Mouse (Mus musculus): ENCODE results near the gene Robo2.
"Not testable (repeated sequence)": the region's sequence is repeated elsewhere in the genome, so short reads cannot be mapped to it uniquely, and the experiment has no call there.

Gene Robo2

DNA sequence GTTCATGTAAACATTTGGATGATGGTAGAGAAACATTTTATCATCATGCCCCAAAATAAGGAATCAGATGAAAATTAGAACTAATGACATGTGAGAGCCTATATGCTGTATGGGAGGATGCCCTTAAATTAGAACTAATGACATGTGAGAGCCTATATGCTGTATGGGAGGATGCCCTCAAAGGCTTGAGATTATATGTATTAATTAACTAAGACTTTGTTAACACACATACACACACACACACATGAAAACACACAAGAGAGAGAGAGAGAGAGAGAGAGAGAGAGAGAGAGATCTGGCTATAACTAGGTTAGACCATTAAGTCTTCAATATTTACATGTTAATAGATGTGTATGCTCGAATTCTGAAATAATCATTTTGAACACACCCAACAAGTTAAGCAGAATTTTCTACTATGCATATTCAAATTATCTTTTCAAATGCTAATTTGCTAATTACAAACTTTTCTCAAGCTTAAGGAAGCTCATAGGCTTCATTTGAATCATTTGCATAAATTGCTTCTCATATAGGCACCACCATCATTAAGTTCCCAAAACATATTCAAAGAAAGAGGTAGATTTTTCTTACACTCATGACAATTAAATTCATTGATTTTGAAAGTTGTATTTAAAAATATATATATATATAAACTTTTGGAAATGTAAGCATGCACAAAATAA lies 211.5 kb downstream of the Robo2 start:
- DNase-seq: no peak

DNA sequence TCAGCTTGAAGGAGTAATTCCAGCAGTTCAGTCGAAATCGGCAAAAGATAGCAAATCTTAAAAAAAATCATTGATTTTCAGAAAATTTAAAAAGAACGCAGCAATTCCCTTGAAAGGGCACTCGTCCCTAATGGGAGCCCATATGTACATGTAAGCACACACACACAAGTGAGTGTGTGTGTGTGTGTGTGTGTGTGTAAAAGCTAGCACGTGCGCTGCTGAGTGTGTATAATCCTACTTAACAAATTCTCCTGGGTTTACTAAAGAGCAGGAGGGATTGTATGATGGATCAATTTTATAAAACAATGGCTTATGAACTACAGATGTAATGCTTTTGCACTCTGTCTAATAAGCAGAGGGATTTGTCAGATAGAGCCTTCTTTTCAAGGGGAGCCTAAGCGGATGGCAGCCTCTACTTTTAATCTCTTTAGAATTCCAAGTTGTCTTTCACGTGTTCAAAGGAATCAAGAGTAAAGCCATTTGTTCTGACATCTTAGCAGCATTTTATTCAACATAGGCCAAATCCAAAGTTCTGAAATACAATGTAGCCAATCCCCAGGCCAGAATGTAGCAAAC lies 218.6 kb downstream of the Robo2 start:
- DNase-seq: no peak

DNA sequence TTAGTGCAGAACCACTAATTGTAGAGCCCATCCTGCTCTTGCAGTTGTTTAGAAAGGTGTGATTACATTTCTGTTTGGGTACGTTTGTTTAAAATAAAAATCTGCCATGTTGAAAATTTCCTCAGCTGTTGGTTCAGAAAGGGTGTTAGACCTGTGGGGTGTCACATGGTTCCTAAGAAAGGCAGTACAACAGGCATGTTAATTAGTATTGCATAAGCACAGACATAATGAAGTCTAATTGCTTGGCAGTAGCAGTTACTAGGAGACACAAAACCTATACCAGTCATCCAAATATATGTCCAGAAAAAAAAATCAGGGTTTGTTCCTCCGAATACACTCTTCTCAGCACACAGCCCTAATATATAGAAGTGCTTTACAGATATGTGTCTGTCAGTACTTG lies 220.0 kb downstream of the Robo2 start:
- DNase-seq: no peak

DNA sequence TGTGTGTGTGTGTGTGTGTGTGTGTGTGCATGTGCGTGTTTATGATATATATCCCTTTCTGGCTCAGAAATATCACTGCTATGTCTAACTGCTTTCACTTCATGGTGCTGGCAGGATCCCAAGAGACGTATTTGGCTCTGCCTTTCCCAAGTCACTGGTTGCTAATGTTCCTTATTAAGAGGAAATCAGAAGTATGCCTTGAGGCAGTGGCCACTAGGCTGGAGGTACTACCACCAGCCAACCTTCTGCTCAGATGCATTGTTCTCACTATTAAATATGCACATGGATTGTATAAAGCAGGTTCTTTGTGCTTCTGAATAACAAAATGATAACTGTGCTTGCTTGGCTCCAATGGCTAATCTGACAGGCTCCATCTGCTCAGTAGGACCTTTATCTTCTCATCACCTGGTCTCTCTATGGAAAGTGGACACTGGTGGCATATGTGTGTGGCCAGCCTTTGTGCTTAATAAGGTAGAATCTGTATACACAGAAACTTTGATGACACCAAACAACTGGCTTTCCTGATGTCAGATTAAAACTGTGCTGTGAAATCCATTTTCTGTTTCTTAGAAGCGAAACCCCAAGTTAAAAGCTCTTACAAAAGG lies 229.0 kb downstream of the Robo2 start:
- peak; percentile 7 for DNase-seq

DNA sequence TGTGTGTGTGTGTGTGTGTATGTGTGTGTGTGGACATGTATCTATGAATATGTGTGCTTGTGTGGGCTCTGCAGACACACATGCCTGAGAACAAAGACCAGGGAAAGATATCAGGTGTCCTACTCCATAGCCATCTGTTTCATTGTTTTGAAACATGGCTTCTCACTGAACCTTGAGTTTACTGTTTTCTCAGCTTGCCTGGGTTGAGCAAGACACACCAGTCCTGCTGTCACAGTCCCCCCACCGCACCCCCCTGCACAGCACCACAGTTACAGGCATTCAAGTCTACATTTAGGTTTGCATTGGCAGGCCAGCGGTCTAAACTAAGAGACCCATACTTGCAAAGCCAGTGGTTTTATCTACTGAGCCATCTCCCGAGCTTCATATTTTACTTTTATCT lies 239.0 kb downstream of the Robo2 start:
- no peak for DNase-seq

DNA sequence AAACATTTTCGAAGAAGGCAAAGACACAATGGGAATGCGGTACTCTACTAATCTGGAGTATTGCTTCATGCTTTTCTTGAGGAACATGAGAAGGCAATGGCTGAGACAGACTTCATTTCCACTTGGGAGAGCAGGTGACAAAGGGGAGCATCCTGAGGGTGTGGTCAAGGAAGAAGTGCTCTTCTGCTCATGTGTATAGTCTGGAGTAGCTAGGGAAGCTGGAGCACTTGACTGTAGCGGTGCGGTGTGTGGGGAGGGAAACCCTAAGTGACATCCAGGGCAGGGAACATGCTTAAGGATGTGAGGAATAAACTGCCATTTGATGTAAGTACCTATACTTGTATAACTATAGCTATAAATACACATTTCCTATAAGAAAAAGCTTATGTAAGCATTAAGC lies 242.0 kb downstream of the Robo2 start:
- DNase-seq: no peak

DNA sequence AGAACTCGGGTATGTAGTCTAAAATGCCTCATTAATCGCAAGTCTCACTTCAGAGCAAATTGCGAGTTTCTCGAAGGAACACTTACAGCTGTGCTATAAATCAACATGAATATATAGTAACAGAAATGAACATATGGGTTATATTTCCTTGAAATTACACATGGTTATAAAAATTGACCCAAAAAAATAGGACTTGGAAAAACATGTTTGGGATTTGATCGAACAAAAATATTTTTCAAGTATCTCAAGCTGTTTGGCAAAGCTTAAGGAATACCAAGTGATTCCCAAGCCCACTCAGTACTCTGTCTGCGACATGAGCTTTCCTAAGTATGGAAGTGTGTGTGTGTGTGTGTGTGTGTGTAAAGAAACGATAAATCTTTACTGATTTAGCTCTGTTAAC lies 242.5 kb downstream of the Robo2 start:
- no peak for DNase-seq

DNA sequence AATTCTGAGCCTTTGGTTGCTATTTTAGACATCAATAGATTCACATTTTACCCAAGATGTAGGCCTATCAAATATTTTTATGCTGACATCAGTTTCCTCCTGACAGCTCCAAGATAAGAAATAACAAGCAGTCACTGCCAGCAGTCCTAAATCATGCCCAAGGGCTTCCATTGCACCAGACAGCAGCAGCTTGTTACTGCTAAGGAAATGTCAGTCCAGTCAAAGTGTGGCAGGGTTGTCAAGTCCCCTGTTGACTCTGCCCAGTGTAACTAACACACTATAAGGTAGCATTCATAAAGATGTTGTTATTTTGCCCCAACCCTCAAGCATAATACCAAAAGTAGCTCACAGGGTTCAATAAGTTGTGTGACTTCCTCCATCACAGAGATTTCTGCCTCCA lies 243.8 kb downstream of the Robo2 start:
- DNase-seq: no peak

DNA sequence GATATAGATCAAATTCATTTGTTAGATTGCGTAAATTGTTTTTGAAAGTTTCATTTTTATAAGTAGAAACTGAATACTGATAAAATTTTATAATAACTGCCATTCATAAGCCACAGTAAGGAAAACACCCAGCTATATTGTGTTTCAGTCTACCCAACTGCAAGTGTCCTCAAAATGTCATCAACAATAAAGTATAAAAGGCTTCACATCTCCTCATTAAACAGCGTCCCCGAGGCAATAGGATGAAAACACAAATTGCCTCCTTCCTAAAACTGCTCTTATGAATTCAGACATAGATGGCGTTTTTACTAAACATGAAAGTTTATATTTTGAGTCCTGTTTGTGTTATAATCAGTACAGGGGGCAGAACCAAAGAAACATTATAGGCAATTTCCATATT lies 249.6 kb downstream of the Robo2 start:
- DNase-seq: no peak

DNA sequence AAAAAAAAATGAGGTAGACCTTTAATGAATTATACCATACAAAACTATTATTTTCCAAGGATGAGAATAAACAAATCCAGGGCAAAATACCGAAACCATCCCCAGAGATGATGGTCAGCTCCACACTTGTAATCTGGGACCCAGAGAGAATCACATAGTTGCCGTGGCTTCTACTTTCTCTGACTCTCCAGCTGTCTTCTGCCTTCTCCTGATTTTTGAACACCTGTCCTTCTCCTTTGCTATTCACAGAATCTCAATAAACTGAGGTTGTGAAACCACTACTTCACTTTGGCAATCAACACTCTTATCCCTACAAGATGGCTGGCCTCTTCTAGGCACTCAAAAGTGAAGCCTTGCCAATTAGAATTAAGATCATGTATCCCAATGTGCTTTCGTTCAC lies 252.4 kb downstream of the Robo2 start:
- no peak for DNase-seq

DNA sequence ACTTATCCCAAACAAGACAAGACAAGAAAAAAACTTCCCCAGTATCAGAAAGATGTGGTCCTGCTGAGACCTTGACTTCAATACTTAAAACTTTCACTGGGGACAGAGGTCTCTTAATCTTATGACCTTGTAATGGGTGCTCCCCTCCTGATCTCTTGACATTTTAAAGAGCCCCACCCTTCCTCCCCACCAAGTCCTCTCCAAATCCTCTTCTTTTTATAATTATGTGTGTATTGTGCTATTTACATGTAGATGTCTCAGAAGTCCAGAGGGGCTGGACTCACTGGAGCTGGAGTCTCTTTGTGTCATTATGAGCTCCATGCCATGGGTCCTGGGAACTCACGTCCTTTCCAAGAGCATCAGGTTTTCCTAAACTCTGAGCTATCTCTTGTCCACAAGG lies 275.4 kb downstream of the Robo2 start:
- DNase-seq: no peak

DNA sequence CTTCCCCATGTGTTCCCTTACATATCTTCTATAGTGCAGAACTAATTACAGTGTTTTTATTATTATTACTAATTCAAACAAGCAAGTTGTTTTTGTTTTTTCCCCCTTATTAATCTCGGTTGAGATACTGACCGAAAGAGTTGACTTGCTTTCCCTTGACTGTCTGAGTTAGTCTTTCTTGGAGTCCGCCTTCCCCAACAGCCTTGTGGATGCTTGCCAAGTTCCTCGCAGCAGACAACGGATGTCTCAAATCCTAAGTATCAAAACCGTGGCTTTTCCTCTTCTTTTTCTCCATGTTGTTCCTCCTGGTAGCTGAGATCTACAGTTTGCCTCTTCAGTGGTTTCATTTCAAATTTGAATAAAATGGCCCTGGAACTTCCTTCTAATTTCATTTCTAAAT lies 278.8 kb downstream of the Robo2 start:
- DNase-seq: peak; percentile 19

DNA sequence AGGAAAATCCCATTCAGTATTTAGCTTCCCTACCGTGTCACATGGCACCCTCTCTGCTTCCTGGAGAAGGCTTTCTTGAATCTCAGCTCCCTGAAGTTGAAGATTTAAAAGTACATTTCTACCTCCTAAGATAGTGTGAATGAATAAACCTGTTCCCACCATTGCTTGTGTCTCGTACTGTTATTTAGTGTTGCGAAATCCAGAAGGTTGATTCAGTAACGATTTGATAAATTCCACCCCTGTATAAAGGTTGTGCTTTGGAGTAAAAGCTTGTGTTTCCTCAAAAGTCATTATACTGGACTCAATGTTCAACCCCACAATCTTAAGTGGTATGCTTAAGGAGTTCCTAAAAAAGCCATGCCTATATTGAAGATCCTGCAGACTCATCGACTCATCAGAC lies 280.3 kb downstream of the Robo2 start:
- no peak for DNase-seq

DNA sequence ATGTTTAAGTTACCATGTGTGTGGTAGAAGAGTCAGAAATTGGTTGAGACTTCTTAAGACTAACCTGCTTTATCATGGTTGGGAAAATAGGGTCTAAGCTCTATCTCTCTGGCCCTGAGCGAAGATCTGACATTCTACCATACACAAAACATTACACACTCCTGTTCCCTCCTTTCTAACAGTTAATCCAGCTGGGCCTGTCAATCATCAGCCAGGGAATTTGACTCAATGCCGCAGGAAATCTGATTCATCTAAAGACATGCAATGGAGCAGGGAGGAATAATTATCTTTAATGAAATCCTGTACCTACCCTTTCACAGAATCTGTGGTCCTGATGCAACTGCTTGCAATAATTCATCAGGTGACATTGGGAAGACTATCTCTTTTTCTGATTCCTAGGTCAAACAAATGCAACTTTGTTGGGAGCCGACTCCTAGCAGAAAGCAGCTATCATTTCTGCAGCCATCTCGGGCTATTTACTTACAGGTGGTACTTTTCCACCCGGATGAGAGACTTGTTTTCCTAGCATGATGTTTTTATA lies 283.1 kb downstream of the Robo2 start:
- no peak for DNase-seq

DNA sequence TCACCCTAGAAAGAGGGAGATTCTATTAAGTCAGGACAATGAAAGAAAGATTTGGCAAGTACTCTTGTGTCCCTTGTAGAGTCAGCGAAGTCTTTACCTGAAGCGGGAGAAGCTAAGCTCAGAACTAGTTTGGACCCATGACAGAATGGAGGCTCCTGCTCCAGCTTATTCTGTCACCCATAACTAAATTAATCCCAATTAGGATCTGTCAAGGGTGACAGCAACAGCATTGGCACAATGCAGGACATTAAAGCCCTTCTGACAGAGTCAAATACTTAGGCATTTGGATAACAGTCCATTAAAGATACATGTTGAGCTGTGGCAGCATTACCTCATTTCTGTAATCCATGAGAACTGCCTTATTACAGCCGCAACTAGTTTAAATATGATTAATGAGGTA lies 298.5 kb downstream of the Robo2 start:
- no peak for DNase-seq

DNA sequence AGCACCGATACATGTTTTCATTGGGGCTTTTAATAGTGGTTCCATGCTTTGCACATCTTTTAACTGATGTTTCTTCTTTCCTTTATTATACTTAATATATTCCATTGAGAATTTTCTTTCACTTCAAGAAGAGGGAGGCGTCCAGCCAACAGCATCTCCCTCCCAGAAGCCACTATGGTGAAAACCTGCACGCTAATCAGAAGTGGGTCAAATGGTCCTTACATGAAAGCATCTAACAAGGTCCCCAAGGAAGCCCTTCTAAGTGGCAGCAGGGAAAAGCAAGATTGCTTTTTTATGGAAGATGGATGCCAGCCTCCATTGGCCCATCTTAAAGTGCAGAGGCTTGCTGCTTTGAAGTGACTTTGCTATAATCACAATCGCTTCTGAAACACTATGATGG lies 300.5 kb downstream of the Robo2 start:
- DNase-seq: no peak

DNA sequence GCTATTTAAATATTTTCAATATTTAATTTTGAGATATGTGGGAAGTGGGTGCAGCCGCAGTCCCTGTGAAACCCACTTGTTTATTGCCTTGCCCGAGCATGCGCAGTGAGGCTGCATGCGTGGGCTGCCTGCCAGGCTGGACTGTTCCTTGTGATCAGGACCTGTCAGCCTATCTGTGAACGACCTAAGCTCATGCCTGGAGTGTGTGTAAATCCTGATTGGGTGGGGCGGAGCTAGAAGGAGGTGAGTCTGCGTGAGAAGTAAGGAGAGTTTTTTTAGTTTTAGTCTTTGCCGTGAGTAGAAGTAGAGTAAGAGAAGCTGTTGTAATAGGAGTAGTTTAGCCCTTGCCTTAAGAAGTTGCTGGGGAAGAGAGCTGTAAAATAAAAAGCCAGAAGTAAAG lies 307.2 kb downstream of the Robo2 start:
- DNase-seq: not testable (repeated sequence)

DNA sequence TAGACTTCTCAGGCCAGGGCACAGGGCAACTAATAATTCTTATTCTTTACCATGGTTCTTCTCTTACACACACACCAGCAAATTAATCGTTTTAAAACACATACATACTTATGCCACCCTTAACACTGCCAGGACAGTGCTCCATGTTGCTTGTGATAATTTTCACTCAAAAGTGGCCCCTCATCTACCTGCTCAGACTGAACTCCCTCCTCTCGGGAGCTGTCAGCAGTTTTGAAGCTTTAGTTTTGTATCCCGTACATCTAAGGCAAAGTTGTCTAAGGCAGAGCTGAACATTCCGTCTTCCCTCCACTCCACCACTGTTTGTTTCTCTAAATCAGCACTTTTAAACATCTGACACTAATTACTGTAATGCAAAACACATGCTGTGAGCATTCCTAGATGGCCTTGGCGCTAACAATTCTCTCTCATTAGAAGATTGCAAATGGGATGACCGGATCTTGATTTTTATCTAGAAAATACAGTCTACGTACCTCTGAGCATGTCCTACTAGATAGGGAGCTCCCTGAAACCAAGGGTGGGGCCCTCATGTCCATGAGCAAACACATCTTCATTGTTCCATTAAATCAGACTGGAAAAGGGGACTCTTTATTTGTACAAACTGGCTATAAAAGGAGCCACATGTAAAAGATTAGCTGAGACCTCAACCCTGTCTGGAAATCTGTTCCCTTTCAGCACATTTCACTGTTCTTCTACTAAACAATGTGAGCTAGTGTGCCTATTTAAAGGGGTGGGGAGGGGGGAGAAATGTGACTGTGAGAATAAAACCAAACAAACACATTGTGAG lies 318.4 kb downstream of the Robo2 start:
- no peak for DNase-seq

DNA sequence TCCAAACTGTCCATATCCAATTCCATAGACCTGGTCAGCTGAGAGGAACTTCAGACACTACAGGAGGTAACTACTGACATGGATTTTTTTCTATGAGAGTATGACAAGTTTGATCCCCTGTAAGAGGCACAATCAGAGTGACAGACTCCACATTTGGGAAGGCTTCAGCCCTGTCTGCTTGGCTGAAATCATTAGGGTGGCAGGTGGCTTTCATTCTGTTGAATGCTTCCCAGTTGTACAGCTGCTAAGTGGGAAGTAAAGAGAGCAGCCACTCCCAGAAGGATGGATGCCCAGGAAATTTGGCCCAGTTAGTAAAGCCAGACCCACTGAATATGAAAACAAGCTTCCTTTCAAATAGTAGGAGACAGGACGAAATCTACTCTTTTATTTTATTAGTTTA lies 321.7 kb downstream of the Robo2 start:
- DNase-seq: peak; percentile 5

DNA sequence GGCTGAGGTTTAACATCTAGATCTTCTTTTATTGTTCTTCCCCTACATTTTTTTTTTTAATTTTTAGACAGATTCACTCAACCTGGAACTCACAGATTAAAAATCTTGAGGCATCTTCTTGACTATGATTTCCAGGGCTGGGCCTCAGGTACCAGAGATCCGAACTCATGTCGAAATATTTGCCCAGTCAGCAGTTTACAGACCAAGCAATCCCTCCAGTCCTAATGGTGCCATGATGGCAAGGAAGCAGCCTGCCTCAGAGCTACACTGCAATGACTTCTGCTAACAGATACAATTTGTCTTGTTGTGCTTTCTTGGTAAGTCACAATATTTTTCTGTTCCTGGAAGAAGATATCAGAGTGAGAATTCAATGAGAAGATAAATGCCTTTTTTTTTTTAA lies 327.4 kb downstream of the Robo2 start:
- DNase-seq: no peak

DNA sequence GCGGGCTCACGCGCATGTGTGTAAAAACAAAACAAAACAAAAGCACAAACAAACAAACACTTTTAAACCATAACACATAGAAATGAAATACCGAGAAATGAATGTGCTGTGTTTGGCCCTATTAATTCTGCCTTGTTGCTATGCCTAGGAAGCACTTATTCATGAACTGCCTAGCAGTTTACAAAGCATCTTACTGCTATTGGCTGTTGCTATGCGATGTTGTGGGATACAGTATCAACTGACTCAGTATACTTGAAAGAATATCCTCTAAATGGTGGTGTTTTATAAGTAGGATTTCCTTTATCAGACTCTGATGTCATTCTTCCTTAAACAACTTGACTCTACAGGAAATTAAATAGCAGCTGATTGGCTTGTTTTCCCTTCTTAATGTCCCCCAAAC lies 339.0 kb downstream of the Robo2 start:
- no peak for DNase-seq

DNA sequence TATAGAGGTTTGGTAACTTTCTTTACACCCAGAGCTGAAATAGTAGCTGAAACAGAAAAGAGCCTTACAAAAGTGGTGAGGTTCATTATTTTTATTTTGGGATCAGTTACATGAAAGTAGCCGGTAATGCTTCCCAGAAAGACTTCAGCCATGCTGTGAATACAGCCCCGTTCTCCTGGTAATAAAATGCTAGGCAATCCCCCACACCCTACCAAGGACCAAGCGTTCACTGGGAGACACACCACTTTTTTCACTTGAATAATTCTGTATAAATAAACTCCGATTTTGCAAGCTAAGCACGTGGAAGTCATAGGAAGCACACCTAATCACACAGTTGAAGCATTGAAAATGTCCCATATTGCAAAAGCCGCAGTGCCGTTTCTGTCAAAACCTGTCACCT lies 341.0 kb downstream of the Robo2 start:
- DNase-seq: no peak

DNA sequence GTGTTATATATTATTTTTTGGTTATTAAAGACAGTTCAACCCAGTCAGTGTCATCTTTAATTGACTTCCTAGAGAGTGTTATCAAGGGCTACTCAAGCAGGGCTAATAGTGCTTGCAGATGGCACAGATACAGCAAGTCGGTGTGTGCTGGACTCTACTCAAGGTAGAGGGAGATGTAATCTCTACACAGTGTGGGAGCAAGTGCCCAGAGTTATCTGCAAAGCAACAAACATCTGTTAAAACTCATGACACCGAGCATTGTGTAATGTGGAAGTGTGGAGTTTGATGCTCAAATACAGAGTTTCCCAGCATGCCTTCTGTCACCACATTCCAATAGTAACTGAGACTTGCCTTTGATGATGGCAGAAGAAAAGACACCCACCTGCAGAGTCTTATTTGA lies 345.7 kb downstream of the Robo2 start:
- no peak for DNase-seq

DNA sequence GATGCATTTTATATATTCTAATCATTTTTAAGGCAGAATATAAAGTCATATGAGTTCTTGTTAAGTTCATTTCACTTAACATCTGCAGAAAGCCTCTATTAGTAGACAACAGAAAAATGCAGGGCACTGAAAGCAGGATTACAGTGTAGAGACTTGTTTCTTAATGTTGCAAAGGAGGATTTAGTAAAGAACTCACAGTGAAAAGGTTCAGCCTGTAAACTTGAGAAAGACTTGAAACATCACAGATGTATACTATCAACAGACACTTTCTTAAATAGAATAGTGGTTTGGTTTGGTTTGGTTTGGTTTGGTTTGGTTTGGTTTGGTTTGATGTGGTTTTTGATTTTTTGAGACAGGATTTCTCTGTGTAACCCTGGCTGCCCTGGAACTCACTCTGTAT lies 349.7 kb downstream of the Robo2 start:
- no peak for DNase-seq

All from right cerebral cortex, postnatal 4 days (tissue).